Mouse (Mus musculus) MEL (cell line): ENCODE results near the gene Gria1. TPM values are rescaled to one million over a fixed set of nuclear protein-coding genes. Genes with fewer than 3 reads are reported as not detected.

Experiments
- DNase-seq: peaks from one replicate; pipeline ENCODE4 v3.0.0; 2011; ENCODE audit warnings: low read depth, low spot score
- H3K27ac ChIP-seq: 2 replicates; pipeline ENCODE4 v1.5.1; 2012; ENCODE audit warnings: low read depth, mild to moderate bottlenecking, control low read depth, low read length, moderate library complexity; ENCODE audit not compliant: control insufficient read depth
- H3K27me3 ChIP-seq, 2 experiments: fragments of 150-350 bp in 1 of 2; sonication (generic) in 1 of 2; 2 replicates each; pipeline ENCODE4 v1.6.1; 2012; ENCODE audit warnings: low read length in 2 of 2, mild to moderate bottlenecking in 2 of 2, improper control_type of control experiment in 1 of 2, moderate library complexity in 1 of 2; ENCODE audit not compliant: insufficient read depth in 2 of 2, control insufficient read depth in 1 of 2
- H3K36me3 ChIP-seq, 2 experiments: 2 replicates each; pipeline ENCODE4 v1.6.1; 2012 to 2014; ENCODE audit warnings: low read length in 2 of 2, improper control_type of control experiment in 1 of 2, inconsistent platforms in 1 of 2, mild to moderate bottlenecking in 1 of 2; ENCODE audit not compliant: insufficient read depth in 2 of 2, control insufficient read depth in 1 of 2
- H3K4me1 ChIP-seq, 2 experiments: fragments of 150-350 bp in 1 of 2; sonication (generic) in 1 of 2; 2 replicates each; pipeline ENCODE4 v1.6.1; 2012; ENCODE audit warnings: low read length in 2 of 2, improper control_type of control experiment in 1 of 2, mild to moderate bottlenecking in 1 of 2; ENCODE audit not compliant: insufficient read depth in 2 of 2, control insufficient read depth in 1 of 2
- H3K4me3 ChIP-seq, 2 experiments: fragments of 150-350 bp in 1 of 2; sonication (generic) in 1 of 2; 2 replicates each; pipeline ENCODE4 v1.5.1; 2012; ENCODE audit warnings: low read depth in 2 of 2, low read length in 2 of 2, mild to moderate bottlenecking in 2 of 2, moderate library complexity in 2 of 2, control low read depth in 1 of 2, improper control_type of control experiment in 1 of 2; ENCODE audit not compliant: control insufficient read depth in 1 of 2, insufficient read depth in 1 of 2
- H3K79me2 ChIP-seq: 2 replicates; pipeline ENCODE4 v1.6.1; 2012; ENCODE audit warnings: mild to moderate bottlenecking, low read length, moderate library complexity; ENCODE audit not compliant: control insufficient read depth, poor library complexity, insufficient read depth
- H3K9ac ChIP-seq: 2 replicates; pipeline ENCODE4 v1.6.1; 2012; ENCODE audit warnings: low read depth, mild to moderate bottlenecking, control low read depth, low read length, moderate library complexity; ENCODE audit not compliant: control insufficient read depth, poor library complexity, severe bottlenecking
- H3K9me3 ChIP-seq: fragments of 150-350 bp; sonication (generic); replicated peaks from 2 replicates; pipeline ENCODE4 v1.6.1; 2012; ENCODE audit warnings: mild to moderate bottlenecking, low read length, improper control_type of control experiment, moderate library complexity; ENCODE audit not compliant: insufficient read depth
- BHLHE40 ChIP-seq: IDR thresholded peaks from 2 replicates; pipeline ENCODE4 v1.6.1; 2012; ENCODE audit warnings: low read depth, mild to moderate bottlenecking, inconsistent platforms, low read length, improper control_type of control experiment, borderline replicate concordance
- CHD1 ChIP-seq: IDR thresholded peaks from 2 replicates; pipeline ENCODE4 v1.6.1; 2012; ENCODE audit warnings: low read depth, mild to moderate bottlenecking, inconsistent platforms, low read length, improper control_type of control experiment
- CHD2 ChIP-seq: IDR thresholded peaks from 2 replicates; pipeline ENCODE4 v1.6.1; 2011; ENCODE audit warnings: low read length, improper control_type of control experiment
- CTCF ChIP-seq, 3 experiments: IDR thresholded peaks in 2 of 3; conservative IDR thresholded peaks in 1 of 3; 2 replicates each; pipeline ENCODE4 v1.5.1; 2011 to 2012; ENCODE audit warnings: low read length in 3 of 3, low read depth in 2 of 3, mild to moderate bottlenecking in 2 of 3, improper control_type of control experiment in 1 of 3, inconsistent platforms in 1 of 3, mixed read lengths in 1 of 3, moderate library complexity in 1 of 3; ENCODE audit not compliant: control insufficient read depth in 1 of 3, insufficient read depth in 1 of 3, poor library complexity in 1 of 3, severe bottlenecking in 1 of 3
- E2F4 ChIP-seq: IDR thresholded peaks from 2 replicates; pipeline ENCODE4 v1.6.1; 2011; ENCODE audit warnings: low read depth, low read length, improper control_type of control experiment, borderline replicate concordance
- ETS1 ChIP-seq: IDR thresholded peaks from 2 replicates; pipeline ENCODE4 v1.6.1; 2012; ENCODE audit warnings: low read depth, mild to moderate bottlenecking, inconsistent platforms, low read length, improper control_type of control experiment, moderate library complexity
- JUND ChIP-seq: IDR thresholded peaks from 2 replicates; pipeline ENCODE4 v1.6.1; 2011; ENCODE audit warnings: low read depth, mild to moderate bottlenecking, improper control_type of control experiment, low read length
- MYB ChIP-seq: IDR thresholded peaks from 2 replicates; pipeline ENCODE4 v1.6.1; 2011; ENCODE audit warnings: mild to moderate bottlenecking, low read depth, low read length, improper control_type of control experiment
- NELFE ChIP-seq: IDR thresholded peaks from 2 replicates; pipeline ENCODE4 v1.6.1; 2011; ENCODE audit warnings: low read depth, low read length, improper control_type of control experiment
- POLR2A ChIP-seq, 2 experiments: IDR thresholded peaks; 2 replicates each; pipeline ENCODE4 v1.6.1; 2011 to 2012; ENCODE audit warnings: low read length in 2 of 2, mild to moderate bottlenecking in 2 of 2, control low read depth in 1 of 2, improper control_type of control experiment in 1 of 2, low read depth in 1 of 2, moderate library complexity in 1 of 2; ENCODE audit not compliant: control insufficient read depth in 1 of 2, insufficient read depth in 1 of 2, poor library complexity in 1 of 2
- POLR2AphosphoS2 ChIP-seq: IDR thresholded peaks from 2 replicates; pipeline ENCODE4 v1.6.1; 2011; ENCODE audit warnings: low read length, improper control_type of control experiment
- POLR2AphosphoS5 ChIP-seq: IDR thresholded peaks from 2 replicates; pipeline ENCODE4 v1.6.1; 2012; ENCODE audit warnings: low read depth, borderline replicate concordance, mild to moderate bottlenecking, inconsistent platforms, low read length, moderate library complexity, mixed read lengths
- RAD21 ChIP-seq: IDR thresholded peaks from 2 replicates; pipeline ENCODE4 v1.6.1; 2011; ENCODE audit warnings: mild to moderate bottlenecking, low read depth, low read length, improper control_type of control experiment
- SIN3A ChIP-seq: IDR thresholded peaks from 2 replicates; pipeline ENCODE4 v1.6.1; 2012; ENCODE audit warnings: low read length, improper control_type of control experiment, inconsistent platforms
- TAL1 ChIP-seq: IDR thresholded peaks from 2 replicates; pipeline ENCODE4 v1.6.1; 2012; ENCODE audit warnings: mild to moderate bottlenecking, inconsistent platforms, low read length, moderate library complexity, mixed read lengths
- TBP ChIP-seq: IDR thresholded peaks from 2 replicates; pipeline ENCODE4 v1.8.0; 2011; ENCODE audit warnings: low read depth, low read length, improper control_type of control experiment
- UBTF ChIP-seq: IDR thresholded peaks from 2 replicates; pipeline ENCODE4 v1.6.1; 2012; ENCODE audit warnings: low read depth, mild to moderate bottlenecking, inconsistent platforms, low read length, improper control_type of control experiment, moderate library complexity, borderline replicate concordance; ENCODE audit not compliant: insufficient read depth
- ZMIZ1 ChIP-seq: IDR thresholded peaks from 2 replicates; pipeline ENCODE4 v1.6.1; 2012; ENCODE audit warnings: low read depth, mild to moderate bottlenecking, inconsistent platforms, low read length, improper control_type of control experiment, moderate library complexity
- ZNF384 ChIP-seq: IDR thresholded peaks from 2 replicates; pipeline ENCODE4 v1.6.1; 2012; ENCODE audit warnings: low read depth, mild to moderate bottlenecking, inconsistent platforms, low read length, improper control_type of control experiment
- polyA plus RNA-seq, 2 experiments: library from polyadenylated mRNA; stranded (reverse) in 1 of 2; unstranded in 1 of 2; fragments of >175 nt in 1 of 2; fragments of >200 nt in 1 of 2; gene quantifications; 2 replicates each; pipeline versions ENCODE4 v1.2.1 to v1.2.4; 2012; ENCODE audit warnings: low replicate concordance in 2 of 2, low read depth in 1 of 2; ENCODE audit not compliant: insufficient read length in 2 of 2, insufficient read depth in 1 of 2, missing spikeins in 1 of 2
- total RNA-seq: library from RNA; depleted of rRNA; stranded (reverse); fragments of 300-350 nt; gene quantifications from 2 replicates; pipeline ENCODE4 v1.2.3, GENCODE M21; 2012

Gria1 gene
- total and polyA plus RNA-seq, 3 experiments = not detected

- TF ChIP-seq CTCF (IDR thresholded peaks at IDR 0.05 in 2 of 3, conservative IDR thresholded peaks at IDR 0.05 in 1 of 3; ENCODE audit: control insufficient read depth in 1 of 3, insufficient read depth in 1 of 3, low read depth in 2 of 3, low read length in 3 of 3, poor library complexity in 1 of 3, severe bottlenecking in 1 of 3) (no peak), POLR2A (IDR thresholded peaks at IDR 0.05; ENCODE audit: control insufficient read depth in 1 of 2, insufficient read depth in 1 of 2, low read depth in 1 of 2, low read length in 2 of 2, poor library complexity in 1 of 2) (no peak), JUND (no peak), ZNF384 (no peak), TAL1 (no peak), BHLHE40 (no peak), POLR2AphosphoS5 (no peak), RAD21 (no peak)
- TF ChIP-seq, all 39 proteins: peak for 0
- H3K27me3 ChIP-seq = no peaks in the 10 kb centered on the region
- H3K9ac ChIP-seq = no peak overlapping the region
- no peak for DNase-seq
- no peaks in the 10 kb centered on the region for H3K9me3 ChIP-seq
- H3K4me3 ChIP-seq = no peak overlapping the region
- H3K79me2 ChIP-seq = no peaks in the 10 kb centered on the region
- H3K4me1 ChIP-seq = no peaks in the 10 kb centered on the region
- H3K27ac ChIP-seq = no peak overlapping the region
- H3K36me3 ChIP-seq = no peaks in the 10 kb centered on the region
These were observed 7.3 kb downstream of the Gria1 start for GRCm38 (mm10) chr11:57018536-57018935.

DNA sequence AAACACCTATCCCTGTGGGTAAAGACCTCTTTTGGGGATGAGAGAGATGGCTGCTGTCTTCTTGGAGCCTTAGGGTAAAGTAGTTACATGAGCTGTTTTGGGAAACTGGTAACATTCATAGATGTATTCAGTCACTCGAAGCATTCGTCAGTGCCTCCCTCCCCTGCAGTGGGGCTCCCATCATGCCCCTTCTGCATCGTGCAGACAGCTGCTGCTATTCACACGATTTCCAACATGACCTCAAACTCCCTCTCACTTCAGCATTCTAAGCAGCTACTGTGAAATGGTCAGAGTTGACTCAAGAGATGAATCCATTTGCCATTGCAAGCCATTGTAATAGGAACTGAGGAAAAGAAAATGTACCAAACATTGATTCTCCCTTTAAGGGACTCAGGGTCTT, 11.2 kb downstream of the Gria1 start:
- DNase-seq = no peak
- Histone ChIP-seq H3K27ac (no peak overlapping the region), H3K4me3 (no peak overlapping the region), H3K9ac (no peak overlapping the region), H3K36me3 (no peaks in the 10 kb centered on the region), H3K79me2 (no peaks in the 10 kb centered on the region), H3K27me3 (no peaks in the 10 kb centered on the region; a peak in 1 of 4 replicates), H3K9me3 (no peaks in the 10 kb centered on the region), H3K4me1 (no peaks in the 10 kb centered on the region)
- TF ChIP-seq SIN3A = no peak
- TF ChIP-seq BHLHE40 = no peak
- no peak for TF ChIP-seq ZMIZ1
- TF ChIP-seq E2F4 = no peak
- TF ChIP-seq NELFE = no peak
- TF ChIP-seq CHD1 = no peak
- no peak for TF ChIP-seq TBP
- TF ChIP-seq ETS1 = no peak
- TF ChIP-seq CHD2 = no peak
- TF ChIP-seq UBTF = no peak
- TF ChIP-seq POLR2AphosphoS2 = no peak

- Histone ChIP-seq H3K9ac (no peak overlapping the region), H3K4me3 (no peak overlapping the region), H3K9me3 (no peaks in the 10 kb centered on the region), H3K4me1 (no peaks in the 10 kb centered on the region), H3K36me3 (no peaks in the 10 kb centered on the region), H3K79me2 (no peaks in the 10 kb centered on the region), H3K27ac (no peak overlapping the region), H3K27me3 (no peaks in the 10 kb centered on the region; a peak in 1 of 4 replicates)
- TF ChIP-seq TAL1 = no peak
- no peak for TF ChIP-seq MYB
- DNase-seq = no peak
These were observed 19.3 kb downstream of the Gria1 start for GRCm38 (mm10) chr11:57030448-57030847.
